Mouse (Mus musculus): ENCODE data around the gene Etnk2.

Etnk2 gene

GRCm38 (mm10) chr1:133383157-133383783 is 19.9 kb downstream of the Etnk2 start:
- no peak for DNase-seq

DNA sequence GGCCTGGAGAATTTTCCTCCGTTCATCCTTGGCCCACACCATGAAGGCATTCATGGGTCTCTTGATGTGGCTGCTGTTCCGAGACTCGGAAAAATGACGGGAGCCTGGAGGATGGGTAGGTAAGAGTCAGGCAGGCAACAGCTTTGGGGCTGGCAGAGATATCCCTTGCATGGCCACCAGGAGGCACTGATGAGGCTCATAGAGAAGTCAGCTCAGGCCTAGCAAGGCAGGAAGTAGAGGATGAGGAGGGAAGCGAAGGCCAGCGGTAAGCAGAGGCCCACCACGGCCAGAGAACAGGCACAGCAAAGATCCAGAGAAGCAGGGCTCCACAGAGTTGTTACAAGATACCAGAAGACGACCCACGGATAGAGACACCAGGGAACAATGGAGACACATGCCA is 22.1 kb downstream of the Etnk2 start:
- DNase-seq = peak; percentile 55

DNA sequence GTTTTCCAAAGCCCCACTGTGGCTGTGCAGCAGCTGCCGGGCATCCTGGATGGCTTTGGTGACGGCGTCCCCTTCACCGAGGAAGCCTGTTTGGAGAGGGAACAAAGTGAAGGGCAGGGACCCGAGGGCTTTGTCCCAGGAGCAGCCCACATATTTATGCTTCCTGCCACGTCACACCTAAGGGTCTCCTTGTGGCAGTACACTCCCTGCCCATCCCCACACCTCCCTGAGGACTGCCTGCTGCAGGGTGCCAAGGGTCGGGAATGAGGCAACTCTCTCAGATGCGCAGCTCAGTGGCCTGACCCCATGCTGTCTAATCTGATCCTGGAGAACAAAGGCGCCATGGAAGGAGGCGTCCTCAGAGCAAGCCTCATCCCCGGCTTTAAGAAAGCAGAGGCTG is 22.8 kb downstream of the Etnk2 start:
- no peak for DNase-seq

GRCm38 (mm10) chr1:133387539-133388268 is 24.3 kb downstream of the Etnk2 start:
- no peak for DNase-seq

DNA sequence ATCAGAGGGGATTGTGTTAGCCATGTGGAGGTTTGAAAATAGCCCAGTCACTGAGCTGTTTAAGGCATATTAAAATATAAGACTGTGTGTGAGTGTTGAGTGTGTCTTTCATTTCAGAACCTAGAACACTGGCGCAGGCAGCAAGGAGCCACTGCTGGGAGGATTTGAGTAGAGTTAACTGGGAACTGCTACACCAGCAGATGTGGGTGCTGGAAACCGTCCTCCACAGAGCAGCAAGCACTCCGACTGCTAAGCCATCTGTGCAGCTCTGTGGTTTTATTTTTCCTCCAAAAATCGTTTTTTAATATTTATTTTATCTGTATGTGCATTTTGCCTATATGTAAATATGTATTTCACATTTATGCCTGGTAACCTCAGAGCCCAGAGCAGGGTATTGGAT is 31.3 kb downstream of the Etnk2 start:
- DNase-seq = peak; percentile 40

- DNase-seq = no peak
These were observed 33.3 kb downstream of the Etnk2 start for GRCm38 (mm10) chr1:133396693-133397092.

- no peak for DNase-seq
These were observed 33.7 kb downstream of the Etnk2 start for GRCm38 (mm10) chr1:133397094-133397482.

- no peak for DNase-seq
These were observed 34.3 kb downstream of the Etnk2 start for GRCm38 (mm10) chr1:133397483-133398237.

- no peak for DNase-seq
These were observed 36.8 kb downstream of the Etnk2 start for GRCm38 (mm10) chr1:133400014-133400725.

GRCm38 (mm10) chr1:133404005-133404404 is 40.6 kb downstream of the Etnk2 start:
- DNase-seq = no peak

- no peak for DNase-seq
These were observed 43.2 kb downstream of the Etnk2 start for GRCm38 (mm10) chr1:133406614-133407013.

DNA sequence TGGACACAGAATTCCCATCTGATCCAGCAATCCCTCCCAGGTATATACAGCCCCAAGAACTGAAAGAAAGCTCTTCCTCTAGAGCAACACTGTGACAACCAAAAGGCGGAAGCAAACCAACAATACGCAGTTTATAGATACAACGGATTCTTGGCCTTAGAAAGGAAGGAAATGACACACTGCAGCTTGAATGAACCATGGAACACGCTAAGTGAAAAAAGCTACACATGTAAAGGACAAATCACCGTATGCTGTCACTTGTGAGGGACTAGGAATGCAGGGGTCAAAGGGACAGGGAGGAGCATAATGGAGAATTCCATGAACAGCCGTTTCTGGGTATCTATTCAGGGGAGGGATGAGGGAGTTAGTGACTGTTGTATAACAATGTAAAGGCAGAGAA is 44.1 kb downstream of the Etnk2 start:
- DNase-seq = no peak

DNA sequence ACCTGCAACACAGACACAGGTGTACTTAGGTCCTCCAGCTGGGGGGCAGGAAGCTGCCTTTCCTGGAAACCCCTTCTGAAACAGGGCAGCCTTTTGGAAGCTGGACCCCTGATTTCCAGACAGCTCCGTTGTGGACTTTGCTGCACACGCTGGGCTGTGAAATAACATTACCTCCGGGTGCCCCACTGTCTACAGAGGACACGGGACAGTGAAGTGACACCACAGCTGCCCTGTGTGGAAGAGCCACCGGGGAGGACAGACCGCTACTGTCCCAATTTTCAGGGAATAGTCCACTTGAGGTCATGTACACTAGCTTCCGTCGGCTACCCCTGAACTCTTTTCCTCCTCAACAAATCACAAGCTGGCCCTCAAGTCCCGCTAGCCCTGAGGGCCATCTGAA is 44.9 kb downstream of the Etnk2 start:
- no peak for DNase-seq

DNA sequence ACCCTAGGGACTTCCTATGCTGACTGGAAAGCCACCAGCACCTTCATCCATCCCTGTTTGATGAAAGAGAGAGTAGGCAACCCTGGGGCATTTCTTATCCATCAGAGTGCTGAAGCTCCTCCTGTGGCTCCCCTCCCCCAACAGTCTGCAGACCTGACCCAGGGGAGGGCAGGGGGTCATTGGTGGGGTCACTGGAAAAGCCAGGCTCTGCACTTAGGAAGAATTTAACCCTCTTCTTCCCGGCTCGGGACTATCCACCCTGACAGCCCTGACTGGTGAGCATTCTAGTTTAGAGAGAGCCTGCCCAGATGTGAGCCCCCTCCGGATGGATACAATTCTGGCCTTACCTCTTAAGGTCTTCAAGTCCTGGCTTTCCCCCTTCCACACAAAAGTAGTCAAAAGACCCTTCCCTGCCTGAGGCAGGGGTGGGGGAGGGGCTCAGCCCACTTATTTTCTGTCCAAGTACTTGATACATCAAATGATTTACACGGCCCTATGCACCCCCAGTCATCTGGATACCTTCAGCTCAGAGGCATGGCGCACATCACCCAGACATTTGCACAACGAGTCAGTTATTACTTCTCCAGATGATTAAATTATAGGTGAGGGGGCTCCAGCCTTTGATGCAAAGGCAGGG is 45.6 kb downstream of the Etnk2 start:
- no peak for DNase-seq

DNA sequence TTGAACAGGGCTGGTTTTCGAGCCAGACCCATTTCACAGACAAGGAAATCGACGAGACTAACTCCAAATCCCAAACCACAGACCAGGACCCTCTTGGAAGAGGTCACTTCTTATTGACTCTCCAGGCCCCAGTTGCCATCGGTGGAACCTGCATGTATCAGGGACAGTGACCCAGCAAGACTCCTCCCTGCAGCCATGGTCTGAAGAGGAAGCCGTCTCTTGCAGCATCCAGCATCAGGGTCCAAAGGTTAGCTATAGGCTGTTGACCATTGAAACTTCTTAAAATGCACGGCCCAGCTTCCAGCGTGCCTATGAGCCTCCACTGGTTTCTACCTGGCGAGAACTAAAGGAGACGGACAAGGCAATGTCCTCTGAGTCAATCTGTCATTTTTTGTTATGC is 46.4 kb downstream of the Etnk2 start:
- no peak for DNase-seq

DNA sequence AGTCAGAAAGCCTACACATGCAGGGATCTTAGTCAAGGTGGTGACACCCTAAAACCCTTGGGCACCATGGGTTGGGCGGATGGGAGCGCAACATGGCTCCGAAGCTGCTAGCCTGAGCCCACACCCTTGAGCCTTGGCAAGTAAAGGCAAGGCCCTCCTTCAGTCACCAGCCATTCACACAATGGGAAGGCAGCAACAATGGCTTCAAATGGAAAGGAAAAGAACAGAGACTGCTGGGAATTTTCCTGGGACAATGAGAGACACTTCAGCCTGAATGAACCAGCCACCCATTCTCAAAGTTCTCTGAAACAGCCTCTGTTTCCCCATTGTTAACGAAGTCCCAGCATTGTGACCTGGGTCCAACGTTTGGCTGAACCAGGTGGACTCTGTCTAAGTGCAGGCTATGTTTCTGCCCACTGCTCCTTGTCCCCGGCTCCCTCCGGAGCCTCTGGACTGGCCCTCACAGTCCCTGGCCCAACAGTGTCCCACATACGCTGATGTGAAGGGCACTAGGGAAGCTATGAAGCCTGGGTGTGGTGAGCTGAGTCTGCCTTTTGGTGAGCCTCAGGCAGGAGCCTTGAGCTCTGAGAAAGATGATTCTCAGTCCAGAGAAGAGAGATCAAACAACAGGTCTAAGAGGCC is 48.3 kb downstream of the Etnk2 start:
- DNase-seq = no peak

GRCm38 (mm10) chr1:133412941-133413340 is 49.6 kb downstream of the Etnk2 start:
- DNase-seq = no peak

- no peak for DNase-seq
These were observed 51.7 kb downstream of the Etnk2 start for GRCm38 (mm10) chr1:133415086-133415485.

GRCm38 (mm10) chr1:133415505-133415904 is 52.1 kb downstream of the Etnk2 start:
- DNase-seq = no peak

GRCm38 (mm10) chr1:133416472-133416871 is 53.1 kb downstream of the Etnk2 start:
- no peak for DNase-seq

- no peak for DNase-seq
These were observed 53.7 kb downstream of the Etnk2 start for GRCm38 (mm10) chr1:133417113-133417512.

DNA sequence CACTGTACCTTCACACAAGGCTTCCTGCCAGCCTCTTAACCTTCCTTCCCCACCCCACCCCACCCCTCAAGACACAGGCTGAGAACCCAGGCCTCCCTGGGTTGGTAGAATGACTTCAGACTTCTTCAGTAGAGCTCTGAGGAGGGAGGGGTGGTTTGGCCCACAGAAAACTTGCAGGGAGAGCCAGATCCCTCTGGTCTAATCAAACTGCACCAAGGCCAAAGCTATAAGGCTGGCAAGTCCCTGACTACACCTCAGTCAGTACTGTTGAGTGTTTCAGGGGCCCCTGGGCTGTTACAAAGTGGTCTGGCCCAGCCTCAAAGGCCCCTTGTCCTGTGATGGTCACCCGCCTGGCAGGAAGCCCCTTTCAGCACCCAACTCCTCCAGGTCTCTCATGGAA is 54.2 kb downstream of the Etnk2 start:
- no peak for DNase-seq

Measured in layer of hippocampus, adult 9-11 months (tissue).